Mouse (Mus musculus): ENCODE measurements at regions not wholly inside any gene's neighbourhood (a gene's known extent, or its start where the extent isn't known, plus 50 kb on each side); places are given as distances from the start of the nearest gene placed in this dataset.

DNA sequence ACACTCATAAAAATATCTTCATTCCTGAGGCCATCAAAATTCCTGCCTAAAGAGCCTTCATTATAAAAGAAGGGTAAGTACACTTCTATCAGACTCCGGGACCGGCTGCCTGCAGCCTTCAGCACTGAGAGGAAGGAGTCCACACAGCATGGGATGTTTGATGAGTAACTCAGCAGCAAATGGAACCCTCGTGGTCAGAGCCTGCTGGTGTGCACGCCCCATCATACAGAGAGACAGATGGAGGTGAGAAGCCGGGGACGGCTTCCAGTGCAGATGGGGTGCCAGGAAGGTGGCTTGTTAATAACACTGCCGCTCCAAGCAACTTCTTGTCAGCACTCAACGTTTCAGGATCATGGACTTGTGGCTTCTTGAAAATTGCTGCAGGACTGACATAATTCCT is 231.3 kb downstream of the Fign start:
- TF ChIP-seq CTCF (IDR thresholded peaks at IDR 0.05; ENCODE audit: borderline replicate concordance, insufficient read depth, low read depth, low read length) = no peak
- TF ChIP-seq POLR2A (IDR thresholded peaks at IDR 0.05; ENCODE audit: borderline replicate concordance, insufficient read depth, low read length) = no peak

Measured in cerebellum, adult 2 months (tissue).